Mouse (Mus musculus): ENCODE results near the gene Zfp768.

DNA sequence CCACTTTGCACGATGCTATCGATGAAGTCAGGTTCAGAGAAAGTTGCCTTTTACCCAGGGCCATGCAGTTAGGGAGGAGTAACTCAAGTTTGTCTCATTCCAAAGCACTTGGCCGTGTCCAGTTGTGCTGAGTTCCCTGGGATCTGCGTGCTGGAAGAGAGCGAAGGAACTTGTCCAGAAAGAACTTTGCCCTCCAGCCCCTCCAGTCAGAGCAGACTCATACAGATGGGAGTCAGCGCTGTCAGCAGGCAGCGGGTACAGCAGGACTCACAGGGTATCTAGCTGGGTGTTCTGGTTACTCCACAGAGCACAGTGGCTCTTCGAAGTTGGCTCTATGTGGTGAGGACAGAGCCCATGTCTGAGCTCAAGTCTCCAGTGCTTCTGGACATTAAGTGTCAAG lies 19.8 kb downstream of the Zfp768 start:
- TF ChIP-seq POLR2A (IDR thresholded peaks at IDR 0.05; ENCODE audit: borderline replicate concordance, insufficient read depth, low read length) = no peak
- no peak for TF ChIP-seq CTCF (IDR thresholded peaks at IDR 0.05; ENCODE audit: borderline replicate concordance, insufficient read depth, low read depth, low read length)
